Comparison of ENCODE assay signal across 17 mouse cellular contexts in the genomic region with DNA sequence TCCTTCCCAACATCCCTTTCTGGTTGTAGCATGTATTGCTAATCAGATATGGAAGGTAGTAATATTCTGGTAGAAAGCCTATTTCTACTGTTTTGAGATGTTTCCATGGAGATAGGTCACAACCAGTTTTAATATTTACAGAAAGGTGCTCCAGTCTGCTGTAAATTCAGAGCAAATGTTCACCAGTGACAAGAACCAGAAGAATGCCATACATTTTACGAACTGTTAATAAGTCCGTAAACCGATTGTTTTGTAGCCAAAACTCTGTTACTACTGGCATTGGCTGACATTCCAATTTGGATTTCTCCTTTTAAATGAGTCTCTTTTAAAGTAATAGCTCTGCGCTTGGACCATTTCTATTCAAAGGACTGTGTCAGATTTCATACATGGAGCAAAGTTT. TPM values are rescaled to one million over a fixed set of nuclear protein-coding genes. Genes with fewer than 3 reads are reported as not detected.
"Had no signal": no experiment of that assay in that cellular context is flagged by ENCODE, and none has a peak within 500 bp of the region (broad histone marks: within the 10 kb centered on the region; RNA-seq: fewer than 3 reads in every experiment).

No protein-coding gene starts in this region.

- H3K4me2 ChIP-seq: neural tube, embryonic 13.5 days; neural tube, embryonic 15.5 days; stomach, embryonic 15.5 days had no signal

- H3K27ac ChIP-seq: neural tube, embryonic 13.5 days; neural tube, embryonic 15.5 days; stomach, embryonic 15.5 days; stomach, postnatal 0 days had no signal

- DNase-seq: retina, postnatal 1 day; right cerebral cortex, adult 18-20 months; right cerebral cortex, postnatal 14 days; right cerebral cortex, postnatal 25 days; right cerebral cortex, postnatal 4 days; spleen, adult 18-20 months; thymus, adult 18-20 months; thymus, adult 2 months; thymus, postnatal 14 days; thymus, postnatal 25 days; thymus, postnatal 36 days; thymus, postnatal 4 days had no signal

- H3K4me3 ChIP-seq: neural tube, embryonic 13.5 days; neural tube, embryonic 15.5 days; stomach, embryonic 15.5 days had no signal

- H3K4me1 ChIP-seq: neural tube, embryonic 13.5 days; neural tube, embryonic 15.5 days; stomach, embryonic 15.5 days had no signal

- H3K27me3 ChIP-seq: neural tube, embryonic 13.5 days; neural tube, embryonic 15.5 days; stomach, embryonic 15.5 days had no signal

- H3K9me3 ChIP-seq: neural tube, embryonic 13.5 days; neural tube, embryonic 15.5 days; stomach, embryonic 15.5 days had no signal

- H3K36me3 ChIP-seq: neural tube, embryonic 13.5 days; neural tube, embryonic 15.5 days; stomach, embryonic 15.5 days had no signal

- H3K9ac ChIP-seq: neural tube, embryonic 13.5 days; neural tube, embryonic 15.5 days; stomach, embryonic 15.5 days had no signal

RNA-seq across cellular contexts. Expression of a gene that starts 36.4 kb away (rescaled TPM):
- total RNA-seq: neutrophil, adult 5-6 weeks had no signal
